Mouse (Mus musculus): ENCODE measurements around the gene Ldhc. TPM values are rescaled to one million over a fixed set of nuclear protein-coding genes. Genes with fewer than 3 reads are reported as not detected.
"Not testable (repeated sequence)": the region's sequence is repeated elsewhere in the genome, so short reads cannot be mapped to it uniquely, and the experiment has no call there.

Ldhc gene
- polyA plus RNA-seq, 1 experiment from 2014 or later = 0.22 TPM

GRCm38 (mm10) chr7:46876841-46877240 lies 15.8 kb downstream of the Ldhc start:
- no peak overlapping the region for H3K9ac ChIP-seq (replicated peaks)
- no peaks in the 10 kb centered on the region for H3K27me3 ChIP-seq
- no peaks in the 10 kb centered on the region for H3K9me3 ChIP-seq
- H3K4me3 ChIP-seq = no peak overlapping the region
- no peak for ATAC-seq (ENCODE audit: low FRiP score, low read depth)
- WGBS = 80% methylated on average over 4 of the region's 4 CpGs
- no peak overlapping the region for H3K4me2 ChIP-seq (replicated peaks)
- H3K36me3 ChIP-seq = no peaks in the 10 kb centered on the region
- no peaks in the 10 kb centered on the region for H3K4me1 ChIP-seq
- H3K27ac ChIP-seq (replicated peaks) = no peak overlapping the region

GRCm38 (mm10) chr7:46877255-46877654 lies 16.3 kb downstream of the Ldhc start:
- H3K9ac ChIP-seq (replicated peaks) = no peak overlapping the region
- no peak for ATAC-seq (ENCODE audit: low FRiP score, low read depth)
- no peaks in the 10 kb centered on the region for H3K36me3 ChIP-seq
- 86% methylated on average over 6 of the region's 6 CpGs for WGBS
- H3K27ac ChIP-seq (replicated peaks) = no peak overlapping the region
- no peak overlapping the region for H3K4me2 ChIP-seq (replicated peaks)
- H3K9me3 ChIP-seq = no peaks in the 10 kb centered on the region
- H3K4me3 ChIP-seq = no peak overlapping the region
- no peaks in the 10 kb centered on the region for H3K4me1 ChIP-seq
- H3K27me3 ChIP-seq = no peaks in the 10 kb centered on the region

GRCm38 (mm10) chr7:46879851-46880250 lies 18.8 kb downstream of the Ldhc start:
- Histone ChIP-seq H3K4me3 (no peak overlapping the region), H3K27ac (replicated peaks) (no peak overlapping the region), H3K36me3 (peaks cover 2% of the 10 kb centered on the region), H3K27me3 (no peaks in the 10 kb centered on the region), H3K4me2 (replicated peaks) (no peak overlapping the region), H3K9ac (replicated peaks) (no peak overlapping the region), H3K4me1 (no peaks in the 10 kb centered on the region), H3K9me3 (no peaks in the 10 kb centered on the region)
- WGBS = 98% methylated on average over 5 of the region's 5 CpGs
- ATAC-seq (ENCODE audit: low FRiP score, low read depth) = no peak

GRCm38 (mm10) chr7:46880992-46881391 lies 20.0 kb downstream of the Ldhc start:
- H3K4me2 ChIP-seq (replicated peaks) = no peak overlapping the region
- H3K27ac ChIP-seq (replicated peaks) = no peak overlapping the region
- no peaks in the 10 kb centered on the region for H3K4me1 ChIP-seq
- no peaks in the 10 kb centered on the region for H3K9me3 ChIP-seq
- no peak for ATAC-seq (ENCODE audit: low FRiP score, low read depth)
- WGBS = 90% methylated on average over 2 of the region's 2 CpGs
- no peaks in the 10 kb centered on the region for H3K27me3 ChIP-seq
- no peak overlapping the region for H3K4me3 ChIP-seq
- peaks cover 13% of the 10 kb centered on the region for H3K36me3 ChIP-seq
- no peak overlapping the region for H3K9ac ChIP-seq (replicated peaks)

GRCm38 (mm10) chr7:46881941-46882340 lies 20.9 kb downstream of the Ldhc start:
- not testable (repeated sequence) for H3K4me3 ChIP-seq; H3K4me1 ChIP-seq; H3K27ac ChIP-seq (replicated peaks); H3K4me2 ChIP-seq (replicated peaks); ATAC-seq (ENCODE audit: low FRiP score, low read depth); H3K9me3 ChIP-seq; H3K27me3 ChIP-seq; H3K9ac ChIP-seq (replicated peaks)
- 84% methylated on average over 8 of the region's 8 CpGs for WGBS
- H3K36me3 ChIP-seq = peaks cover 22% of the 10 kb centered on the region

GRCm38 (mm10) chr7:46883304-46883703 lies 22.3 kb downstream of the Ldhc start:
- Histone ChIP-seq H3K4me1 (no peaks in the 10 kb centered on the region), H3K27ac (replicated peaks) (no peak overlapping the region), H3K4me2 (replicated peaks) (no peak overlapping the region), H3K27me3 (no peaks in the 10 kb centered on the region), H3K9ac (replicated peaks) (no peak overlapping the region), H3K9me3 (no peaks in the 10 kb centered on the region), H3K4me3 (no peak overlapping the region), H3K36me3 (peaks cover 36% of the 10 kb centered on the region)
- 84% methylated on average over 3 of the region's 3 CpGs for WGBS
- ATAC-seq (ENCODE audit: low FRiP score, low read depth) = no peak

- no peak for ATAC-seq (ENCODE audit: low FRiP score, low read depth)
- Histone ChIP-seq H3K9me3 (no peaks in the 10 kb centered on the region), H3K4me1 (no peaks in the 10 kb centered on the region), H3K27ac (replicated peaks) (no peak overlapping the region), H3K4me2 (replicated peaks) (no peak overlapping the region), H3K27me3 (no peaks in the 10 kb centered on the region), H3K9ac (replicated peaks) (no peak overlapping the region), H3K4me3 (no peak overlapping the region), H3K36me3 (peaks cover 92% of the 10 kb centered on the region)
- 93% methylated on average over 3 of the region's 3 CpGs for WGBS
These were observed 34.5 kb downstream of the Ldhc start for GRCm38 (mm10) chr7:46895511-46895910.

- no peak overlapping the region for H3K27ac ChIP-seq (replicated peaks)
- H3K4me2 ChIP-seq (replicated peaks) = no peak overlapping the region
- H3K4me1 ChIP-seq = no peaks in the 10 kb centered on the region
- H3K9me3 ChIP-seq = no peaks in the 10 kb centered on the region
- no peak overlapping the region for H3K9ac ChIP-seq (replicated peaks)
- WGBS = 92% methylated on average over 3 of the region's 3 CpGs
- no peak for ATAC-seq (ENCODE audit: low FRiP score, low read depth)
- no peak overlapping the region for H3K4me3 ChIP-seq
- no peaks in the 10 kb centered on the region for H3K27me3 ChIP-seq
- H3K36me3 ChIP-seq = peaks cover 85% of the 10 kb centered on the region
These were observed 38.3 kb downstream of the Ldhc start for GRCm38 (mm10) chr7:46899343-46899742.

- Histone ChIP-seq H3K4me2 (replicated peaks) (no peak overlapping the region), H3K36me3 (peaks cover 77% of the 10 kb centered on the region), H3K4me3 (no peak overlapping the region), H3K9me3 (no peaks in the 10 kb centered on the region), H3K9ac (replicated peaks) (no peak overlapping the region), H3K27ac (replicated peaks) (no peak overlapping the region), H3K27me3 (no peaks in the 10 kb centered on the region), H3K4me1 (0 out of 2 replicates have a peak, but pooled peaks cover 1% of the 10 kb centered on the region)
- 95% methylated on average over 3 of the region's 3 CpGs for WGBS
- no peak for ATAC-seq (ENCODE audit: low FRiP score, low read depth)
These were observed 50.2 kb downstream of the Ldhc start for GRCm38 (mm10) chr7:46911250-46911649.

GRCm38 (mm10) chr7:46916376-46916775 lies 55.4 kb downstream of the Ldhc start:
- Histone ChIP-seq H3K4me1 (peaks cover 18% of the 10 kb centered on the region), H3K27me3 (no peaks in the 10 kb centered on the region), H3K27ac (replicated peaks) (no peak overlapping the region), H3K36me3 (peaks cover 35% of the 10 kb centered on the region), H3K9me3 (no peaks in the 10 kb centered on the region), H3K9ac (replicated peaks) (no peak overlapping the region), H3K4me3 (no peak overlapping the region), H3K4me2 (replicated peaks) (no peak overlapping the region)
- ATAC-seq (ENCODE audit: low FRiP score, low read depth) = no peak
- WGBS = 96% methylated on average over 3 of the region's 3 CpGs

GRCm38 (mm10) chr7:46918678-46919371 lies 57.8 kb downstream of the Ldhc start:
- H3K27me3 ChIP-seq = no peaks in the 10 kb centered on the region
- peaks cover 18% of the 10 kb centered on the region for H3K4me1 ChIP-seq
- no peaks in the 10 kb centered on the region for H3K9me3 ChIP-seq
- H3K27ac ChIP-seq (replicated peaks) = 0 out of 2 replicates have a peak overlapping the region, but pooled peaks have one; percentile 92
- ATAC-seq (ENCODE audit: low FRiP score, low read depth) = no peak
- H3K36me3 ChIP-seq = peaks cover 13% of the 10 kb centered on the region
- peak overlapping the region; percentile 94 for H3K9ac ChIP-seq (replicated peaks)
- 18% methylated on average over 13 of the region's 13 CpGs for WGBS
- H3K4me2 ChIP-seq (replicated peaks) = peak overlapping the region; percentile 66
- peak overlapping the region; percentile 92 for H3K4me3 ChIP-seq

GRCm38 (mm10) chr7:46919551-46920176 lies 58.7 kb downstream of the Ldhc start, which contains the start of gene Tsg101:
Tsg101 (minus strand) TSS chr7:46919969.
- Histone ChIP-seq H3K4me1 (peaks cover 18% of the 10 kb centered on the region), H3K27me3 (no peaks in the 10 kb centered on the region), H3K4me3 (peak within 1 kb of the TSS; percentile 92), H3K27ac (replicated peaks) (peak within 1 kb of the TSS; percentile 92), H3K4me2 (replicated peaks) (peak within 1 kb of the TSS; percentile 66), H3K36me3 (peaks cover 8% of the 10 kb centered on the region; the same call in 1 of the 2 replicates), H3K9ac (replicated peaks) (peak within 1 kb of the TSS; percentile 94), H3K9me3 (no peaks in the 10 kb centered on the region)
- ATAC-seq (ENCODE audit: low FRiP score, low read depth) = peak; percentile 97
- under 1% methylated on average over 70 of the region's 75 CpGs for WGBS
